Mouse (Mus musculus) neural tube, embryonic 15.5 days (tissue): Measurements from ENCODE around the gene Rprd2. TPM values are rescaled to one million over a fixed set of nuclear protein-coding genes. Genes with fewer than 3 reads are reported as not detected.

Experiments
- microRNA-seq: library from miRNA; unstranded; fragments of <30 nt; microRNA quantifications from one replicate; pipeline ENCODE4, GENCODE M21; 2017
- polyA plus RNA-seq: library from polyadenylated mRNA; unstranded; fragments of >200 nt; fragmentation: Nextera tagmentation; extraction: Ambion mirVana; gene quantifications from 2 replicates; pipeline ENCODE4 v1.2.1, GENCODE M21; 2015

Rprd2 gene
- polyA plus RNA-seq, 1 experiment from 2014 or later = 22.3 TPM

Small RNA genes lying within 50 kb of the gene (microRNA-seq; reads per million reads assigned to microRNA genes)
- gene Mir7014 = not detected

Other genes with a start within 250 kb of the Rprd2 start
- 24.8 and 28.1 TPM in 2 replicates for gene Golph3l, start 229.9 kb downstream of the Rprd2 start, polyA plus RNA-seq
- 102 and 109 TPM in 2 replicates for gene Ensa, start 193.9 kb downstream of the Rprd2 start, polyA plus RNA-seq
- 41.4 and 42.0 TPM in 2 replicates for gene Mcl1, start 160.1 kb downstream of the Rprd2 start, polyA plus RNA-seq
- gene Adamtsl4, start 130.9 kb downstream of the Rprd2 start, polyA plus RNA-seq = 1.3 and 1.6 TPM in 2 replicates
- 11.6 and 11.8 TPM in 2 replicates for gene Ecm1, start 79.3 kb downstream of the Rprd2 start, polyA plus RNA-seq
- 49.4 and 52.7 TPM in 2 replicates for gene Tars2, start 58.7 kb downstream of the Rprd2 start, polyA plus RNA-seq
- gene Prpf3, start 37.0 kb upstream of the Rprd2 start, polyA plus RNA-seq = 32.2 and 36.3 TPM in 2 replicates
- 284 and 296 TPM in 2 replicates for gene Mrps21, start 52.7 kb upstream of the Rprd2 start, polyA plus RNA-seq
- gene Ciart, start 63.4 kb upstream of the Rprd2 start, polyA plus RNA-seq = 4.3 and 4.5 TPM in 2 replicates
- 23.8 and 25.3 TPM in 2 replicates for gene BC028528, start 73.1 kb upstream of the Rprd2 start, polyA plus RNA-seq
- 31.0 and 39.5 TPM in 2 replicates for gene Aph1a, start 75.1 kb upstream of the Rprd2 start, polyA plus RNA-seq
- gene Car14, start 85.8 kb upstream of the Rprd2 start, polyA plus RNA-seq = 1.3 and 1.8 TPM in 2 replicates
- 99.6 and 157 TPM in 2 replicates for gene Anp32e, start 110.4 kb upstream of the Rprd2 start, polyA plus RNA-seq
- gene Plekho1, start 177.1 kb upstream of the Rprd2 start, polyA plus RNA-seq = 46.7 and 48.6 TPM in 2 replicates
- 53.8 and 67.8 TPM in 2 replicates for gene Vps45, start 239.6 kb upstream of the Rprd2 start, polyA plus RNA-seq